Mouse (Mus musculus): ENCODE results near the gene Fzd7. TPM values are rescaled to one million over a fixed set of nuclear protein-coding genes. Genes with fewer than 3 reads are reported as not detected.

Fzd7 gene
- total RNA-seq, 2 experiments from 2014 or later, result 17.3 to 24.8 TPM

DNA sequence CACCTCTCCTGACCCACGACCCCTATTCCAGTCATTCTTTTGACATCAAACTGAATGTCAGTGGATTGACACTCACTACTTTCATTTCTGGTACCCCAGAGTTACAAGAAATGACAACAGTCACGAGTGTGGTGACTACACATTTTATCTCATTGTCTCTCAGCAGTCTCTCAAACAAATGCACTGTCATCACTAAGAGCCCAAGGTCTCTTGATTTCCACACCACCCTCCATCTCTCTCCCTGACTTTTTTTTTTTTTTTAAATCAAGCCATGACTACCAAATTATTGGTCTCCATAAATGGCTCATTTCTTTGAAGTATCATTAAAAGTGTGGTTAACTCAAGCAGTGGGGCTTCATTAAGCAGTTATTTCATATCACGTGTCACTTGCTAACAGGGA is 17.1 kb downstream of the Fzd7 start:
- DNase-seq, result no peak

GRCm38 (mm10) chr1:59502355-59502754 is 20.1 kb downstream of the Fzd7 start:
- no peak for DNase-seq

- DNase-seq, result peak; percentile 37
Observed at GRCm38 (mm10) chr1:59503659-59504301, 21.6 kb downstream of the Fzd7 start.

GRCm38 (mm10) chr1:59504302-59504700 is 22.1 kb downstream of the Fzd7 start:
- no peak for DNase-seq

- peak; percentile 65 for DNase-seq
Observed at GRCm38 (mm10) chr1:59508463-59509139, 26.4 kb downstream of the Fzd7 start.

DNA sequence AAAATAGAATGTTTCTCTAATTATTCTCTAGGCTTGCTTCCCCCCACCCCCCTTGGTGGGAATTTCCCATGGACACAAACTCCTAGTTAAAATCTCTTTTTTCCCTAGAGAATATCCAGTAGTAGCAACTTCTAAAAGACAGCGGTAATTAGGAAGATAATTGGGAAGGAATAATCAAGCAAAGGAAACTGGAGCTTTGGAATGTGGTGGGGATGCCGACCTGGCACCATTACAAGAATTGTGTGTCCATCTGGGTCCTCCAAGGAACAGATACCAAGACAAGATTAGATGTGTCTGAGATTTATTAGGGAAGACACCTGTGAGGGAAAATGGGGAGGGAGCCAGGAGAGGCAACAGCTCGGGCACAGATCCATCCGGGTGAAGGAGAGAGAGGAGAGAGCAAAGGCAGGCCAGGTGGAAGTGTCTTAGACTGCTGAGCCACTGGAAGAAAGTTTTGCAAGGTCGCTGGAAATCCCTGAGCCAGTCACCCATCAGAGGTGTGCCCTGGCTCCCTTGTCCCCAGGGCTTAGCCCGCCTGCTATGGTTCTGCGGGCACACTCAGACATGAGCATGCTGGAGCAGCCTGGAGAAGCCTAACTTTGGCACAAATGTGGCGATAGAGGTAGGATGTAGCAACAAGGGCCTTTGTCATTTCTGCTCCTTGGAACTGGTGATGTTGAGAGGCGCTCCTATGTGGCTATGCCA is 29.5 kb downstream of the Fzd7 start:
- DNase-seq, result peak; percentile 62

GRCm38 (mm10) chr1:59516026-59516917 is 34.0 kb downstream of the Fzd7 start, which contains the start of gene Gm973:
Gm973 (plus strand) TSS chr1:59516264.
- DNase-seq, result peak; percentile 68

DNA sequence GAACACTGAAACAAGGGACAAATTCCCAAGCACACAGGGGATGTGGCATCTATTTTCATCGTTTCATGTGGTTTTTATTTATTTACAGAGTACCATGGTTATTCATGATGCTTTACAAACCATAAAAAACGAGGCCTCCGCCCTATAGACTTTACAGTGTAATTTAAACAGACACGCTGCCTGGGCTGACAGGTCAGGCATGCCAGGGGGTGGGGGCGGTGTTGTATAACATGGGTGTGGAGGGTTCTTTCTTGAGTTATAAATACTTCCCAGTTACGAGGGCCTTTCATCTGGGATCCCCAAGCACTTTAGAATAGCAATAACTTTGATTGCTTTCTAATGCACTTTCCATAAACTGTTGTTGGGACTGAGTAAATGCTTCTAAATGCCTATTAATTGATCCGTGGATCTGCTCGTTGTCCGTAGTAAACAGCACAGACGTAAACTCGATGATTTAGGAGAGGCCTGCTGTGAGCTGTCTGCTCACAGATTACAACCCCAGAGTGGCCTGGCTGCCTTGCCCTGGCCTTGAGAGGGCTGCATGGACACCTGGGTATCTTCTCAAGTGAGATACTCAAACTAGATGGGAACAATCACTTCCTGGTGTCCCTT is 38.1 kb downstream of the Fzd7 start:
- no peak for DNase-seq

- DNase-seq, result no peak
Observed at GRCm38 (mm10) chr1:59522456-59522855, 40.2 kb downstream of the Fzd7 start.

GRCm38 (mm10) chr1:59523378-59523958 is 41.2 kb downstream of the Fzd7 start:
- DNase-seq, result no peak

- no peak for DNase-seq
Observed at GRCm38 (mm10) chr1:59524071-59524470, 41.8 kb downstream of the Fzd7 start.

GRCm38 (mm10) chr1:59524759-59525158 is 42.5 kb downstream of the Fzd7 start:
- no peak for DNase-seq

- DNase-seq, result no peak
Observed at GRCm38 (mm10) chr1:59527219-59527618, 45.0 kb downstream of the Fzd7 start.

- DNase-seq, result no peak
Observed at GRCm38 (mm10) chr1:59534976-59535810, 53.0 kb downstream of the Fzd7 start.

Other genes with a start within 250 kb of the Fzd7 start
- 10 to 100 TPM; 14.4 to 15.1 TPM for gene Als2, start 245.2 kb upstream of the Fzd7 start, total RNA-seq (2021)
- under 1 TPM in 1 of 2 experiments, not detected in 1; 0.20 TPM for gene Cdk15, start 225.5 kb upstream of the Fzd7 start, total RNA-seq (2021)
- gene Gm973, start 33.8 kb downstream of the Fzd7 start, total RNA-seq (2021), result under 1 TPM; 0.21 to 0.23 TPM
- gene Sumo1, start 188.4 kb downstream of the Fzd7 start, total RNA-seq (2021), result 10 to 100 TPM; 48.0 to 49.4 TPM
- gene Nop58, start 202.5 kb downstream of the Fzd7 start, total RNA-seq (2021), result 10 to 100 TPM; 17.9 to 22.7 TPM

All from gastrocnemius, postnatal 25 days (tissue).